Mouse (Mus musculus) cortical plate, adult 2 months (tissue): Measurements from ENCODE around the gene Tspan32.

Experiments used
- CTCF ChIP-seq: fragments of 200-500 bp; IDR thresholded peaks from 2 replicates; pipeline ENCODE4 v1.5.1; 2011; ENCODE audit warnings: mild to moderate bottlenecking, control low read depth, low read length; ENCODE audit not compliant: insufficient read depth; ENCODE audit errors: extremely low read depth
- POLR2A ChIP-seq: fragments of 200-500 bp; IDR thresholded peaks from 2 replicates; pipeline ENCODE4 v1.6.1; 2011; ENCODE audit warnings: mild to moderate bottlenecking, low read length, control low read depth; ENCODE audit not compliant: insufficient read depth; ENCODE audit errors: extremely low read depth

DNA sequence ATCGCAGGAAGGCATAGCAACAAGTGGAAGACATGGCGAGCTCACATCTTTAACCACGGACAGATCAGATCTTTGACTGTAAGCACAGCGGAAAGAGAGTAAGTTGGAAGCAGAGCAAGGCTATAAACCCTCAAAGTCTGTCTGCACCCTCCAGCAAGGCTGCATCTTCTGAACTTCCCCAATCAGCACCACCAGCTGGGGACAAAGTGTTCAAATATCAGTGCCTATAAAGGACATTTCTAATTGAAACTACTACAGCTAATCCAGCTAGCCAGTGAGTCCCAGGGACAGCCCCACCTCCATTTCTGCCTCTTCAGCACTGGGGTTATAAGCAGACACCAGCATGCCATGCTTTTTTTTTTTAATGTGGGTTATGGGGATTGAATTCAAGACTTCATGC is 32.5 kb downstream of the Tspan32 start:
- no peak for TF ChIP-seq CTCF
- no peak for TF ChIP-seq POLR2A
